Mouse (Mus musculus): ENCODE results near the gene Slc23a4. TPM values are rescaled to one million over a fixed set of nuclear protein-coding genes. Genes with fewer than 3 reads are reported as not detected.

Gene Slc23a4
- total and polyA plus RNA-seq, 3 experiments = 6.2 to 10.2 TPM; not detected in 1

DNA sequence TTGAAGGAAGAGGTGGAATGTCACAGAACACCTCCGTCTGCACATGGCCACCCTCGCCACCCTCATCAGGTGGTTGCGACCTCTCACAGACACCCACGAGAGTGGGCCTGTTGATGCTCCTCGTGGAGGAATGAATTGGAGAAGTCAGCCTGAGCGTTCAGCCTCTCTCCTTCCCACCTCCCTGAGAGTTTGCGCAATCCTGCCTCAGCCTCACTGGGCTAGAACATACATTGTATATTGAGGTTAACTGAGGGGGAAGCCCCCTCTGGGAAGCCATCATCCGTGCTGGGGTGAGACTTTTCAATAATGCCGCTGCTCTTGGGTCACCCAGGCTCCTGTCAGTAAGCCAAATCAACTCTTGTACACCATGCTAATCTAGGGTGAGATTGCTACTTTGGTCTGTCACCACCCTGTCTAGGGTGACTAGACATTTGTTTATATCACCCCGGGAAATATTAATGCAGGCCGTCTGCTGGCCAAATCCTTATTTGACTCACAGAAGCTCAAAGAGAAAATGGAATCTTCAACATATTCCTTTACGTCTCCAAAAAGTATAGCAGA lies 1.0 kb downstream of the Slc23a4 start:
- TF ChIP-seq GATA1 (IDR thresholded peaks at IDR 0.05; ENCODE audit: low read depth, low read length) (0 out of 2 replicates have a peak, but pooled peaks have one; percentile 25), ZKSCAN1 (IDR thresholded peaks at IDR 0.05; ENCODE audit: low read depth, low read length) (no peak), USF1 (IDR thresholded peaks at IDR 0.05; ENCODE audit: low read depth, low read length) (no peak)

DNA sequence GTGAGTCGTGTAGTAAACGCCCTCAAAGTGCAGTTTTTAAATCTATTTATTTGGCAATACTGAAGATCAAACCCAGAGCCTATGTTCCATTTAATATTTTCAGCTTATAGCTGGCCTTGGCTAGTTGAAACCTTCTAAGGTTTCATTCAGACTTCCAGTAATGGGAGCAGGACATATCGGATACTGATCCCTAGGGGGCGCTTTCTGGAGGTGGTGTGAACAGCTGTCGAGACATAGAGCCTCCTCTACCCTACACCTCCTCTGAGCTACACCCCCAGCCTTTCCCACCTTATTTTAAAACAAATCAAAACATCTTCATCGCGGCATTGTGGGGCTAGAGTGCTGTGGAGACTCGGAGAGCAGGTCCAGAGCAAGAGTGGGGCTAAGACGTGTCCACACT lies 7.5 kb downstream of the Slc23a4 start:
- TF ChIP-seq CTCF (IDR thresholded peaks at IDR 0.05 in 2 of 3, conservative IDR thresholded peaks at IDR 0.05 in 1 of 3; ENCODE audit: control insufficient read depth in 1 of 3, insufficient read depth in 1 of 3, low read depth in 2 of 3, low read length in 3 of 3, poor library complexity in 1 of 3, severe bottlenecking in 1 of 3) (peak; percentile 39 to 51 (median 51); a peak in 5 of 6 replicates), MYC (IDR thresholded peaks at IDR 0.05; ENCODE audit: low read depth, low read length) (no peak)
- H3K4me3 ChIP-seq (ENCODE audit: control insufficient read depth in 1 of 2, insufficient read depth in 1 of 2, low read depth in 2 of 2, low read length in 2 of 2) = no peak overlapping the region
- H3K36me3 ChIP-seq (ENCODE audit: control insufficient read depth in 1 of 2, insufficient read depth in 2 of 2, low read length in 2 of 2) = no peaks in the 10 kb centered on the region
- H3K4me1 ChIP-seq (ENCODE audit: control insufficient read depth in 1 of 2, insufficient read depth in 2 of 2, low read length in 2 of 2) = no peaks in the 10 kb centered on the region
- DNase-seq (ENCODE audit: low read depth, low spot score) = peak; percentile 41
- H3K27ac ChIP-seq (ENCODE audit: control insufficient read depth, low read depth, low read length) = no peak overlapping the region
- H3K79me2 ChIP-seq (ENCODE audit: control insufficient read depth, insufficient read depth, low read length, poor library complexity) = no peaks in the 10 kb centered on the region
- H3K27me3 ChIP-seq (ENCODE audit: control insufficient read depth in 1 of 2, insufficient read depth in 2 of 2, low read length in 2 of 2) = no peaks in the 10 kb centered on the region
- no peaks in the 10 kb centered on the region for H3K9me3 ChIP-seq (replicated peaks; ENCODE audit: insufficient read depth, low read length)
- H3K9ac ChIP-seq (ENCODE audit: control insufficient read depth, low read depth, low read length, poor library complexity, severe bottlenecking) = no peak overlapping the region

More for the DNA sequence above, 1.0 kb downstream of the Slc23a4 start:
- no peaks in the 10 kb centered on the region for H3K27me3 ChIP-seq (ENCODE audit: control insufficient read depth in 1 of 2, insufficient read depth in 2 of 2, low read length in 2 of 2)
- DNase-seq (ENCODE audit: low read depth, low spot score) = peak; percentile 49
- no peak overlapping the region for H3K27ac ChIP-seq (ENCODE audit: control insufficient read depth, low read depth, low read length)
- H3K4me1 ChIP-seq (ENCODE audit: control insufficient read depth in 1 of 2, insufficient read depth in 2 of 2, low read length in 2 of 2) = peaks cover 2 to 11% of the 10 kb centered on the region in 2 experiments; a peak in 2 of 4 replicates
- H3K79me2 ChIP-seq (ENCODE audit: control insufficient read depth, insufficient read depth, low read length, poor library complexity) = no peaks in the 10 kb centered on the region; the same call in 1 of the 2 replicates
- peak overlapping the region; percentile 73 for H3K9ac ChIP-seq (ENCODE audit: control insufficient read depth, low read depth, low read length, poor library complexity, severe bottlenecking)
- H3K4me3 ChIP-seq (ENCODE audit: control insufficient read depth in 1 of 2, insufficient read depth in 1 of 2, low read depth in 2 of 2, low read length in 2 of 2) = peak overlapping the region; percentile 31 to 61; a peak in 3 of 4 replicates
- H3K36me3 ChIP-seq (ENCODE audit: control insufficient read depth in 1 of 2, insufficient read depth in 2 of 2, low read length in 2 of 2) = peaks cover 0 to 8% of the 10 kb centered on the region in 2 experiments; a peak in 2 of 4 replicates
- no peaks in the 10 kb centered on the region for H3K9me3 ChIP-seq (replicated peaks; ENCODE audit: insufficient read depth, low read length)

GRCm38 (mm10) chr6:34979291-34979690 lies 8.9 kb downstream of the Slc23a4 start:
- H3K79me2 ChIP-seq (ENCODE audit: control insufficient read depth, insufficient read depth, low read length, poor library complexity) = no peaks in the 10 kb centered on the region
- H3K27me3 ChIP-seq (ENCODE audit: control insufficient read depth in 1 of 2, insufficient read depth in 2 of 2, low read length in 2 of 2) = no peaks in the 10 kb centered on the region
- no peak overlapping the region for H3K9ac ChIP-seq (ENCODE audit: control insufficient read depth, low read depth, low read length, poor library complexity, severe bottlenecking)
- no peak overlapping the region for H3K27ac ChIP-seq (ENCODE audit: control insufficient read depth, low read depth, low read length)
- H3K4me1 ChIP-seq (ENCODE audit: control insufficient read depth in 1 of 2, insufficient read depth in 2 of 2, low read length in 2 of 2) = no peaks in the 10 kb centered on the region
- TF ChIP-seq ZC3H11A (IDR thresholded peaks at IDR 0.05; ENCODE audit: low read depth, low read length) (no peak), POLR2AphosphoS5 (IDR thresholded peaks at IDR 0.05; ENCODE audit: borderline replicate concordance, low read depth, low read length) (no peak), ELF1 (IDR thresholded peaks at IDR 0.05; ENCODE audit: low read depth, low read length) (no peak), MAFK (IDR thresholded peaks at IDR 0.05; ENCODE audit: borderline replicate concordance, low read depth, low read length) (no peak), USF1 (IDR thresholded peaks at IDR 0.05; ENCODE audit: low read depth, low read length) (no peak), TAL1 (IDR thresholded peaks at IDR 0.05; ENCODE audit: low read length) (no peak), CTCF (IDR thresholded peaks at IDR 0.05 in 2 of 3, conservative IDR thresholded peaks at IDR 0.05 in 1 of 3; ENCODE audit: control insufficient read depth in 1 of 3, insufficient read depth in 1 of 3, low read depth in 2 of 3, low read length in 3 of 3, poor library complexity in 1 of 3, severe bottlenecking in 1 of 3) (no peak), ETS1 (IDR thresholded peaks at IDR 0.05; ENCODE audit: low read depth, low read length) (no peak), BHLHE40 (IDR thresholded peaks at IDR 0.05; ENCODE audit: borderline replicate concordance, low read depth, low read length) (no peak), CHD2 (IDR thresholded peaks at IDR 0.05; ENCODE audit: low read length) (no peak), SMC3 (IDR thresholded peaks at IDR 0.05; ENCODE audit: low read depth, low read length) (no peak)
- no peaks in the 10 kb centered on the region for H3K36me3 ChIP-seq (ENCODE audit: control insufficient read depth in 1 of 2, insufficient read depth in 2 of 2, low read length in 2 of 2)
- H3K4me3 ChIP-seq (ENCODE audit: control insufficient read depth in 1 of 2, insufficient read depth in 1 of 2, low read depth in 2 of 2, low read length in 2 of 2) = no peak overlapping the region
- DNase-seq (ENCODE audit: low read depth, low spot score) = no peak
- no peaks in the 10 kb centered on the region for H3K9me3 ChIP-seq (replicated peaks; ENCODE audit: insufficient read depth, low read length)
